Mouse (Mus musculus) MEL (cell line): ENCODE measurements around the gene Nemf. TPM values are rescaled to one million over a fixed set of nuclear protein-coding genes. Genes with fewer than 3 reads are reported as not detected.
"Not testable (repeated sequence)": the region's sequence is repeated elsewhere in the genome, so short reads cannot be mapped to it uniquely, and the experiment has no call there.

Experiments
- DNase-seq: peaks from one replicate; pipeline ENCODE4 v3.0.0; 2011; ENCODE audit warnings: low read depth, low spot score
- H3K27ac ChIP-seq: 2 replicates; pipeline ENCODE4 v1.5.1; 2012; ENCODE audit warnings: low read depth, mild to moderate bottlenecking, control low read depth, low read length, moderate library complexity; ENCODE audit not compliant: control insufficient read depth
- H3K27me3 ChIP-seq, 2 experiments: fragments of 150-350 bp in 1 of 2; sonication (generic) in 1 of 2; 2 replicates each; pipeline ENCODE4 v1.6.1; 2012; ENCODE audit warnings: low read length in 2 of 2, mild to moderate bottlenecking in 2 of 2, improper control_type of control experiment in 1 of 2, moderate library complexity in 1 of 2; ENCODE audit not compliant: insufficient read depth in 2 of 2, control insufficient read depth in 1 of 2
- H3K36me3 ChIP-seq, 2 experiments: 2 replicates each; pipeline ENCODE4 v1.6.1; 2012 to 2014; ENCODE audit warnings: low read length in 2 of 2, improper control_type of control experiment in 1 of 2, inconsistent platforms in 1 of 2, mild to moderate bottlenecking in 1 of 2; ENCODE audit not compliant: insufficient read depth in 2 of 2, control insufficient read depth in 1 of 2
- H3K4me1 ChIP-seq, 2 experiments: fragments of 150-350 bp in 1 of 2; sonication (generic) in 1 of 2; 2 replicates each; pipeline ENCODE4 v1.6.1; 2012; ENCODE audit warnings: low read length in 2 of 2, improper control_type of control experiment in 1 of 2, mild to moderate bottlenecking in 1 of 2; ENCODE audit not compliant: insufficient read depth in 2 of 2, control insufficient read depth in 1 of 2
- H3K4me3 ChIP-seq, 2 experiments: fragments of 150-350 bp in 1 of 2; sonication (generic) in 1 of 2; 2 replicates each; pipeline ENCODE4 v1.5.1; 2012; ENCODE audit warnings: low read depth in 2 of 2, low read length in 2 of 2, mild to moderate bottlenecking in 2 of 2, moderate library complexity in 2 of 2, control low read depth in 1 of 2, improper control_type of control experiment in 1 of 2; ENCODE audit not compliant: control insufficient read depth in 1 of 2, insufficient read depth in 1 of 2
- H3K79me2 ChIP-seq: 2 replicates; pipeline ENCODE4 v1.6.1; 2012; ENCODE audit warnings: mild to moderate bottlenecking, low read length, moderate library complexity; ENCODE audit not compliant: control insufficient read depth, poor library complexity, insufficient read depth
- H3K9ac ChIP-seq: 2 replicates; pipeline ENCODE4 v1.6.1; 2012; ENCODE audit warnings: low read depth, mild to moderate bottlenecking, control low read depth, low read length, moderate library complexity; ENCODE audit not compliant: control insufficient read depth, poor library complexity, severe bottlenecking
- H3K9me3 ChIP-seq: fragments of 150-350 bp; sonication (generic); replicated peaks from 2 replicates; pipeline ENCODE4 v1.6.1; 2012; ENCODE audit warnings: mild to moderate bottlenecking, low read length, improper control_type of control experiment, moderate library complexity; ENCODE audit not compliant: insufficient read depth
- BHLHE40 ChIP-seq: IDR thresholded peaks from 2 replicates; pipeline ENCODE4 v1.6.1; 2012; ENCODE audit warnings: low read depth, mild to moderate bottlenecking, inconsistent platforms, low read length, improper control_type of control experiment, borderline replicate concordance
- CHD1 ChIP-seq: IDR thresholded peaks from 2 replicates; pipeline ENCODE4 v1.6.1; 2012; ENCODE audit warnings: low read depth, mild to moderate bottlenecking, inconsistent platforms, low read length, improper control_type of control experiment
- E2F4 ChIP-seq: IDR thresholded peaks from 2 replicates; pipeline ENCODE4 v1.6.1; 2011; ENCODE audit warnings: low read depth, low read length, improper control_type of control experiment, borderline replicate concordance
- ETS1 ChIP-seq: IDR thresholded peaks from 2 replicates; pipeline ENCODE4 v1.6.1; 2012; ENCODE audit warnings: low read depth, mild to moderate bottlenecking, inconsistent platforms, low read length, improper control_type of control experiment, moderate library complexity
- GABPA ChIP-seq: IDR thresholded peaks from 2 replicates; pipeline ENCODE4 v1.6.1; 2012; ENCODE audit warnings: low read depth, mild to moderate bottlenecking, inconsistent platforms, low read length, improper control_type of control experiment, moderate library complexity
- GATA1 ChIP-seq: IDR thresholded peaks from 2 replicates; pipeline ENCODE4 v1.6.1; 2011; ENCODE audit warnings: low read depth, low read length, improper control_type of control experiment
- HCFC1 ChIP-seq: IDR thresholded peaks from 2 replicates; pipeline ENCODE4 v1.6.1; 2012; ENCODE audit warnings: low read depth, mild to moderate bottlenecking, inconsistent platforms, low read length, improper control_type of control experiment, moderate library complexity
- JUND ChIP-seq: IDR thresholded peaks from 2 replicates; pipeline ENCODE4 v1.6.1; 2011; ENCODE audit warnings: low read depth, mild to moderate bottlenecking, improper control_type of control experiment, low read length
- MAFK ChIP-seq: IDR thresholded peaks from 2 replicates; pipeline ENCODE4 v1.6.1; 2011; ENCODE audit warnings: low read depth, mild to moderate bottlenecking, low read length, improper control_type of control experiment, borderline replicate concordance
- MAX ChIP-seq: IDR thresholded peaks from 2 replicates; pipeline ENCODE4 v1.6.1; 2011; ENCODE audit warnings: low read length, improper control_type of control experiment
- MAZ ChIP-seq: IDR thresholded peaks from 2 replicates; pipeline ENCODE4 v1.6.1; 2012; ENCODE audit warnings: low read depth, mild to moderate bottlenecking, inconsistent platforms, low read length, improper control_type of control experiment
- MEF2A ChIP-seq: IDR thresholded peaks from 2 replicates; pipeline ENCODE4 v1.6.1; 2014; ENCODE audit warnings: low read depth, mild to moderate bottlenecking, inconsistent platforms, low read length, improper control_type of control experiment; ENCODE audit not compliant: poor library complexity, insufficient replicate concordance, severe bottlenecking; ENCODE audit errors: extremely low read depth
- MXI1 ChIP-seq: IDR thresholded peaks from 2 replicates; pipeline ENCODE4 v1.6.1; 2011; ENCODE audit warnings: mild to moderate bottlenecking, low read depth, low read length, improper control_type of control experiment
- MYB ChIP-seq: IDR thresholded peaks from 2 replicates; pipeline ENCODE4 v1.6.1; 2011; ENCODE audit warnings: mild to moderate bottlenecking, low read depth, low read length, improper control_type of control experiment
- MYC ChIP-seq: IDR thresholded peaks from 2 replicates; pipeline ENCODE4 v1.6.1; 2011; ENCODE audit warnings: low read depth, mild to moderate bottlenecking, low read length, improper control_type of control experiment, moderate library complexity
- NELFE ChIP-seq: IDR thresholded peaks from 2 replicates; pipeline ENCODE4 v1.6.1; 2011; ENCODE audit warnings: low read depth, low read length, improper control_type of control experiment
- NRF1 ChIP-seq: IDR thresholded peaks from 2 replicates; pipeline ENCODE4 v1.6.1; 2014; ENCODE audit warnings: low read depth, mild to moderate bottlenecking, inconsistent platforms, low read length, improper control_type of control experiment, moderate library complexity; ENCODE audit not compliant: poor library complexity, insufficient read depth, severe bottlenecking
- POLR2AphosphoS2 ChIP-seq: IDR thresholded peaks from 2 replicates; pipeline ENCODE4 v1.6.1; 2011; ENCODE audit warnings: low read length, improper control_type of control experiment
- POLR2AphosphoS5 ChIP-seq: IDR thresholded peaks from 2 replicates; pipeline ENCODE4 v1.6.1; 2012; ENCODE audit warnings: low read depth, borderline replicate concordance, mild to moderate bottlenecking, inconsistent platforms, low read length, moderate library complexity, mixed read lengths
- RAD21 ChIP-seq: IDR thresholded peaks from 2 replicates; pipeline ENCODE4 v1.6.1; 2011; ENCODE audit warnings: mild to moderate bottlenecking, low read depth, low read length, improper control_type of control experiment
- SIN3A ChIP-seq: IDR thresholded peaks from 2 replicates; pipeline ENCODE4 v1.6.1; 2012; ENCODE audit warnings: low read length, improper control_type of control experiment, inconsistent platforms
- TAL1 ChIP-seq: IDR thresholded peaks from 2 replicates; pipeline ENCODE4 v1.6.1; 2012; ENCODE audit warnings: mild to moderate bottlenecking, inconsistent platforms, low read length, moderate library complexity, mixed read lengths
- TCF12 ChIP-seq: IDR thresholded peaks from 2 replicates; pipeline ENCODE4 v1.6.1; 2014; ENCODE audit warnings: low read depth, mild to moderate bottlenecking, inconsistent platforms, low read length, improper control_type of control experiment, moderate library complexity
- USF1 ChIP-seq: IDR thresholded peaks from 2 replicates; pipeline ENCODE4 v1.6.1; 2014; ENCODE audit warnings: low read depth, mild to moderate bottlenecking, inconsistent platforms, low read length, improper control_type of control experiment, moderate library complexity
- USF2 ChIP-seq, 2 experiments: IDR thresholded peaks; 2 replicates each; pipeline ENCODE4 v1.6.1; 2011 to 2012; ENCODE audit warnings: improper control_type of control experiment in 2 of 2, low read length in 2 of 2, borderline replicate concordance in 1 of 2, inconsistent platforms in 1 of 2, low read depth in 1 of 2, mild to moderate bottlenecking in 1 of 2; ENCODE audit not compliant: insufficient read depth in 1 of 2
- ZC3H11A ChIP-seq: IDR thresholded peaks from 2 replicates; pipeline ENCODE4 v1.6.1; 2012; ENCODE audit warnings: low read depth, mild to moderate bottlenecking, inconsistent platforms, low read length, improper control_type of control experiment
- ZKSCAN1 ChIP-seq: IDR thresholded peaks from 2 replicates; pipeline ENCODE4 v1.6.1; 2012; ENCODE audit warnings: low read depth, mild to moderate bottlenecking, inconsistent platforms, low read length, improper control_type of control experiment, moderate library complexity
- ZMIZ1 ChIP-seq: IDR thresholded peaks from 2 replicates; pipeline ENCODE4 v1.6.1; 2012; ENCODE audit warnings: low read depth, mild to moderate bottlenecking, inconsistent platforms, low read length, improper control_type of control experiment, moderate library complexity
- ZNF384 ChIP-seq: IDR thresholded peaks from 2 replicates; pipeline ENCODE4 v1.6.1; 2012; ENCODE audit warnings: low read depth, mild to moderate bottlenecking, inconsistent platforms, low read length, improper control_type of control experiment
- polyA plus RNA-seq, 2 experiments: library from polyadenylated mRNA; stranded (reverse) in 1 of 2; unstranded in 1 of 2; fragments of >175 nt in 1 of 2; fragments of >200 nt in 1 of 2; gene quantifications; 2 replicates each; pipeline versions ENCODE4 v1.2.1 to v1.2.4; 2012; ENCODE audit warnings: low replicate concordance in 2 of 2, low read depth in 1 of 2; ENCODE audit not compliant: insufficient read length in 2 of 2, insufficient read depth in 1 of 2, missing spikeins in 1 of 2
- total RNA-seq: library from RNA; depleted of rRNA; stranded (reverse); fragments of 300-350 nt; gene quantifications from 2 replicates; pipeline ENCODE4 v1.2.3, GENCODE M21; 2012

The Nemf gene
- total and polyA plus RNA-seq, 3 experiments, result 30.2 to 33.4 TPM; not detected in 1

- peaks cover 0 to 52% of the 10 kb centered on the region in 2 experiments; a peak in 2 of 4 replicates for H3K36me3 ChIP-seq
- not testable (repeated sequence) for H3K79me2 ChIP-seq, H3K27me3 ChIP-seq, H3K27ac ChIP-seq, H3K4me3 ChIP-seq, H3K9ac ChIP-seq, H3K9me3 ChIP-seq, DNase-seq
- peak; percentile 60; the same call in 1 of the 2 replicates for TF ChIP-seq ZNF384
- peaks cover 17 to 56% of the 10 kb centered on the region in 2 experiments for H3K4me1 ChIP-seq
Measured at GRCm38 (mm10) chr12:69386281-69386732, 29.3 kb upstream of the Nemf start.

- Histone ChIP-seq H3K36me3 (peaks cover 0 to 50% of the 10 kb centered on the region in 2 experiments; a peak in 2 of 4 replicates), H3K27me3 (no peaks in the 10 kb centered on the region), H3K9ac (no peak overlapping the region), H3K27ac (no peak overlapping the region), H3K79me2 (no peaks in the 10 kb centered on the region), H3K4me1 (peaks cover 17 to 53% of the 10 kb centered on the region in 2 experiments), H3K9me3 (no peaks in the 10 kb centered on the region), H3K4me3 (no peak overlapping the region)
- DNase-seq, result peak; percentile 82
- TF ChIP-seq CHD1 (no peak), MAX (no peak), ZC3H11A (no peak), GATA1 (0 out of 2 replicates have a peak, but pooled peaks have one; percentile 26), NELFE (no peak), MYC (0 out of 2 replicates have a peak, but pooled peaks have one; percentile 28), MEF2A (no peak), MAFK (no peak), POLR2AphosphoS5 (no peak), ZMIZ1 (no peak), GABPA (no peak), BHLHE40 (peak; percentile 14; the same call in 1 of the 2 replicates), ETS1 (peak; percentile 67), ZNF384 (peak; percentile 81), MXI1 (no peak), RAD21 (no peak), POLR2AphosphoS2 (no peak), USF1 (no peak), SIN3A (peak; percentile 55), USF2 (IDR thresholded peaks at IDR 0.05; ENCODE audit: borderline replicate concordance in 1 of 2, insufficient read depth in 1 of 2, low read depth in 1 of 2, low read length in 2 of 2) (no peak), HCFC1 (no peak), JUND (no peak), TCF12 (peak; percentile 47), TAL1 (no peak), MAZ (no peak), E2F4 (no peak), MYB (no peak), ZKSCAN1 (no peak), NRF1 (no peak)
Measured at GRCm38 (mm10) chr12:69385542-69386280, 28.7 kb upstream of the Nemf start.
